Comparison of ENCODE assay signal across 19 mouse cellular contexts in the genomic region with DNA sequence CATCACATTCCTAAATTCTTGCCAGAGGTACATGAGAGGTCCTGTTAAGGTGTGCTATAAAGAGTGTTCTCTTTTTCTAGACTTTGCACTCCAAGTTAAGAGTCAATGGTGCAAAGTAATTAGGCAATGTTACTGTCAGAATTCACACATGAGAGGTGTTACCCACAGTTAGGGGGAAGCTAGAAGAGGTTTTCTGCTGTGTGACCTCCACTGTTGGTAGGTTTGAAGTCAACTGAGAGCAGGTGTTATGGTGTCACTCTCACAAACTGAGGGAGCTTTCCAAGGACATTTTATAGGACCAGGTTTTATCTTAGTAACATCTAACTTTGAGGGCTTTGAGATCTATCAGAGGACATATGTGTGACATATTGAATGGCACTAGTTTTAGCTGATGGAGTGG. TPM values are rescaled to one million over a fixed set of nuclear protein-coding genes. Genes with fewer than 3 reads are reported as not detected.
DNase-seq lines count a peak whose midpoint lies in the region; ATAC-seq and TF ChIP-seq lines count a peak whose summit lies in the region.
"Had no signal": no experiment of that assay in that cellular context is flagged by ENCODE, and none has a peak within 500 bp of the region (broad histone marks: within the 10 kb centered on the region; RNA-seq: fewer than 3 reads in every experiment).

No protein-coding gene starts in this region.

- H3K9ac ChIP-seq in neural tube, embryonic 13.5 days = no peak overlapping the region
- H3K9ac ChIP-seq in stomach, postnatal 0 days (ENCODE audit: low read length) = no peak overlapping the region
- H3K9ac ChIP-seq in forebrain, embryonic 13.5 days = no peak overlapping the region
- H3K9ac ChIP-seq: heart, embryonic 15.5 days; liver, embryonic 14.5 days; neural tube, embryonic 12.5 days had no signal

- peaks cover 12% of the 10 kb centered on the region; the same call in 1 of the 2 replicates for H3K4me1 ChIP-seq in neural tube, embryonic 13.5 days (replicated peaks)
- H3K4me1 ChIP-seq in brown adipose tissue, adult 24 weeks (ENCODE audit: control insufficient read depth, insufficient read depth, insufficient read length, low read length) = peaks cover 36% of the 10 kb centered on the region
- H3K4me1 ChIP-seq in stomach, postnatal 0 days (replicated peaks; ENCODE audit: control insufficient read depth, insufficient read depth) = peaks cover 3% of the 10 kb centered on the region; the same call in 1 of the 2 replicates
- H3K4me1 ChIP-seq in forebrain, embryonic 13.5 days = no peaks in the 10 kb centered on the region
- H3K4me1 ChIP-seq: limb, embryonic 10.5 days; midbrain, embryonic 10.5 days had no signal

- no peak for TF ChIP-seq EP300 in stomach, postnatal 0 days (optimal IDR thresholded peaks at IDR 0.05)

- TF ChIP-seq CTCF in stomach, postnatal 0 days (IDR thresholded peaks at IDR 0.05; ENCODE audit: low read depth) = no peak

- H3K27me3 ChIP-seq in neural tube, embryonic 13.5 days = no peaks in the 10 kb centered on the region
- no peaks in the 10 kb centered on the region for H3K27me3 ChIP-seq in stomach, postnatal 0 days (ENCODE audit: control insufficient read depth, insufficient read depth, low read length)
- no peaks in the 10 kb centered on the region for H3K27me3 ChIP-seq in forebrain, embryonic 13.5 days
- H3K27me3 ChIP-seq: heart, embryonic 15.5 days; neural tube, embryonic 12.5 days had no signal

- H3K4me2 ChIP-seq in neural tube, embryonic 13.5 days = no peak overlapping the region
- H3K4me2 ChIP-seq in stomach, postnatal 0 days (replicated peaks; ENCODE audit: low read depth) = no peak overlapping the region
- no peak overlapping the region for H3K4me2 ChIP-seq in forebrain, embryonic 13.5 days
- H3K4me2 ChIP-seq: heart, embryonic 15.5 days; neural tube, embryonic 12.5 days had no signal

- H3K36me3 ChIP-seq in neural tube, embryonic 13.5 days = no peaks in the 10 kb centered on the region
- no peaks in the 10 kb centered on the region for H3K36me3 ChIP-seq in stomach, postnatal 0 days (ENCODE audit: control insufficient read depth, insufficient read depth, low read length)
- no peaks in the 10 kb centered on the region for H3K36me3 ChIP-seq in forebrain, embryonic 13.5 days (ENCODE audit: poor library complexity, severe bottlenecking)
- H3K36me3 ChIP-seq: heart, embryonic 15.5 days; limb, embryonic 10.5 days; midbrain, embryonic 10.5 days; neural tube, embryonic 12.5 days had no signal

- ATAC-seq in neural tube, embryonic 13.5 days (ENCODE audit: low read depth) = no peak
- ATAC-seq in megakaryocyte, adult 5-6 weeks (ENCODE audit: poor library complexity, severe bottlenecking) = peak; percentile 37; the same call in 1 of the 2 replicates
- no peak for ATAC-seq in stomach, postnatal 0 days (ENCODE audit: low FRiP score, low TSS enrichment)
- ATAC-seq in forebrain, embryonic 13.5 days = no peak

- H3K4me3 ChIP-seq in neural tube, embryonic 13.5 days = no peak overlapping the region
- no peak overlapping the region for H3K4me3 ChIP-seq in brown adipose tissue, adult 24 weeks (ENCODE audit: insufficient read depth, low read depth, low read length)
- H3K4me3 ChIP-seq in stomach, postnatal 0 days (ENCODE audit: low read depth, low read length) = no peak overlapping the region
- H3K4me3 ChIP-seq in forebrain, embryonic 13.5 days = no peak overlapping the region
- H3K4me3 ChIP-seq: heart, embryonic 15.5 days; left cerebral cortex, adult 2 months; limb, embryonic 10.5 days; midbrain, embryonic 10.5 days; neural tube, embryonic 12.5 days had no signal

- no peak for DNase-seq in neural tube, embryonic 10.5 days (ENCODE audit: extremely low spot score, low spot score)
- DNase-seq in stomach, postnatal 0 days (ENCODE audit: low spot score) = no peak
- no peak for DNase-seq in layer of hippocampus, adult 8-10 months (ENCODE audit: low spot score in 2 of 2)
- DNase-seq: cerebellum, adult 18-20 months; cerebellum, postnatal 36 days; kidney, adult 18-20 months; kidney, postnatal 14 days; right cerebral cortex, postnatal 14 days; thymus, postnatal 14 days had no signal

- H3K27ac ChIP-seq in neural tube, embryonic 13.5 days (replicated peaks) = peak overlapping the region; percentile 28; the same call in 1 of the 2 replicates
- H3K27ac ChIP-seq in brown adipose tissue, adult 24 weeks (replicated peaks; ENCODE audit: low read depth, low read length) = peak overlapping the region; percentile 33
- H3K27ac ChIP-seq in stomach, postnatal 0 days (replicated peaks) = peak overlapping the region; percentile 58
- no peak overlapping the region for H3K27ac ChIP-seq in forebrain, embryonic 13.5 days
- H3K27ac ChIP-seq: left cerebral cortex, adult 2 months; limb, embryonic 10.5 days; liver, embryonic 14.5 days; midbrain, embryonic 10.5 days; neural tube, embryonic 12.5 days had no signal

- H3K9me3 ChIP-seq in neural tube, embryonic 13.5 days = no peaks in the 10 kb centered on the region; the same call in 1 of the 2 replicates
- H3K9me3 ChIP-seq in stomach, postnatal 0 days (ENCODE audit: control insufficient read depth, low read length) = no peaks in the 10 kb centered on the region
- H3K9me3 ChIP-seq in forebrain, embryonic 13.5 days (replicated peaks) = peaks cover 3% of the 10 kb centered on the region; the same call in 1 of the 2 replicates
- H3K9me3 ChIP-seq: heart, embryonic 15.5 days; limb, embryonic 10.5 days; neural tube, embryonic 12.5 days had no signal

RNA-seq across cellular contexts. Expression of a gene that starts 16.5 kb away (rescaled TPM):
- polyA plus RNA-seq in neural tube, embryonic 13.5 days (2015; fragmentation: Nextera tagmentation; extraction: Ambion mirVana) = 2.7 and 3.6 TPM in 2 replicates
- polyA plus RNA-seq in brown adipose tissue, adult 24 weeks (2012; ENCODE audit: insufficient read depth, insufficient read length, missing spikeins) = 6.7 and 7.0 TPM in 2 replicates
- total RNA-seq in megakaryocyte, adult 5-6 weeks (2015) = 10.8 and 11.1 TPM in 2 replicates
- total RNA-seq in megakaryocyte, adult 5-6 weeks (2017) = 12.2 and 18.5 TPM in 2 replicates
- polyA plus RNA-seq in stomach, postnatal 0 days (2015; fragmentation: Nextera tagmentation; extraction: Ambion mirVana) = 4.5 and 4.9 TPM in 2 replicates
- total RNA-seq in layer of hippocampus, adult 8-10 months (2022) = 1 to 10 TPM; 4.7 to 7.6 (median 6.2) TPM
- 1.3 and 1.6 TPM in 2 replicates for polyA plus RNA-seq in forebrain, embryonic 13.5 days (2015; fragmentation: Nextera tagmentation; extraction: Ambion mirVana)

RNA-seq across cellular contexts. Expression of a gene that starts 36.8 kb away (rescaled TPM):
- 16.0 and 18.3 TPM in 2 replicates for polyA plus RNA-seq in neural tube, embryonic 13.5 days (2015; fragmentation: Nextera tagmentation; extraction: Ambion mirVana)
- 8.8 and 16.8 TPM in 2 replicates for polyA plus RNA-seq in brown adipose tissue, adult 24 weeks (2012; ENCODE audit: insufficient read depth, insufficient read length, missing spikeins)
- total RNA-seq in megakaryocyte, adult 5-6 weeks (2015) = 3.5 and 7.0 TPM in 2 replicates
- total RNA-seq in megakaryocyte, adult 5-6 weeks (2017) = 4.9 and 14.4 TPM in 2 replicates
- 9.0 and 9.3 TPM in 2 replicates for polyA plus RNA-seq in stomach, postnatal 0 days (2015; fragmentation: Nextera tagmentation; extraction: Ambion mirVana)
- 10 to 100 TPM; 30.2 to 38.7 (median 34.5) TPM for total RNA-seq in layer of hippocampus, adult 8-10 months (2022)
- 9.3 and 10.6 TPM in 2 replicates for polyA plus RNA-seq in forebrain, embryonic 13.5 days (2015; fragmentation: Nextera tagmentation; extraction: Ambion mirVana)
